Mouse (Mus musculus): ENCODE measurements at regions not wholly inside any gene's neighbourhood (a gene's known extent, or its start where the extent isn't known, plus 50 kb on each side); places are given as distances from the start of the nearest gene placed in this dataset.
A peak's percentile ranks its signal among the peaks of the same experiment; 100 is the strongest.

- DNase-seq, result no peak
Measured at GRCm38 (mm10) chr11:114251614-114252013, 184.8 kb upstream of the Sdk2 start.

GRCm38 (mm10) chr11:114249215-114249614 lies 182.4 kb upstream of the Sdk2 start:
- DNase-seq, result no peak

- no peak for DNase-seq
Measured at GRCm38 (mm10) chr11:114248261-114248898, 181.5 kb upstream of the Sdk2 start.

GRCm38 (mm10) chr11:114239311-114239803 lies 172.5 kb upstream of the Sdk2 start:
- no peak for DNase-seq

GRCm38 (mm10) chr11:114238801-114239200 lies 172.0 kb upstream of the Sdk2 start:
- DNase-seq, result no peak

GRCm38 (mm10) chr11:114238316-114238715 lies 171.5 kb upstream of the Sdk2 start:
- DNase-seq, result no peak

GRCm38 (mm10) chr11:114234542-114234910 lies 167.7 kb upstream of the Sdk2 start:
- no peak for DNase-seq

- DNase-seq, result no peak
Measured at GRCm38 (mm10) chr11:114233636-114234541, 167.0 kb upstream of the Sdk2 start.

- DNase-seq, result no peak
Measured at GRCm38 (mm10) chr11:114231841-114232240, 165.0 kb upstream of the Sdk2 start.

- DNase-seq, result no peak
Measured at GRCm38 (mm10) chr11:114229763-114230162, 162.9 kb upstream of the Sdk2 start.

GRCm38 (mm10) chr11:114229196-114229595 lies 162.3 kb upstream of the Sdk2 start:
- no peak for DNase-seq

- DNase-seq, result no peak
Measured at GRCm38 (mm10) chr11:114226553-114226952, 159.7 kb upstream of the Sdk2 start.

GRCm38 (mm10) chr11:114224706-114225105 lies 157.9 kb upstream of the Sdk2 start:
- DNase-seq, result no peak

GRCm38 (mm10) chr11:114223061-114223460 lies 156.2 kb upstream of the Sdk2 start:
- DNase-seq, result no peak

- DNase-seq, result no peak
Measured at GRCm38 (mm10) chr11:114220466-114220865, 153.6 kb upstream of the Sdk2 start.

GRCm38 (mm10) chr11:114218732-114219506 lies 152.1 kb upstream of the Sdk2 start:
- DNase-seq, result no peak

- DNase-seq, result no peak
Measured at GRCm38 (mm10) chr11:114217245-114217757, 150.5 kb upstream of the Sdk2 start.

- no peak for DNase-seq
Measured at GRCm38 (mm10) chr11:114216493-114216892, 149.6 kb upstream of the Sdk2 start.

- DNase-seq, result no peak
Measured at GRCm38 (mm10) chr11:114215256-114215655, 148.4 kb upstream of the Sdk2 start.

GRCm38 (mm10) chr11:114212136-114212535 lies 145.3 kb upstream of the Sdk2 start:
- DNase-seq, result no peak

GRCm38 (mm10) chr11:114205192-114205591 lies 138.3 kb upstream of the Sdk2 start:
- DNase-seq, result peak; percentile 45

GRCm38 (mm10) chr11:114203416-114203815 lies 136.6 kb upstream of the Sdk2 start:
- DNase-seq, result no peak

- no peak for DNase-seq
Measured at GRCm38 (mm10) chr11:114202486-114202885, 135.6 kb upstream of the Sdk2 start.
